Mouse (Mus musculus) liver, adult (tissue): Measurements from ENCODE around the gene Adcy1.

Experiments
- GATA4 ChIP-seq: IDR thresholded peaks from 2 replicates; pipeline ENCODE4 v1.6.1; 2014; ENCODE audit warnings: mild to moderate bottlenecking, low read length; ENCODE audit not compliant: insufficient replicate concordance

Adcy1 gene

GRCm38 (mm10) chr11:7144369-7144768, 81.1 kb downstream of the Adcy1 start:
- no peak for TF ChIP-seq GATA4

- TF ChIP-seq GATA4, result no peak
These were observed 81.9 kb downstream of the Adcy1 start for GRCm38 (mm10) chr11:7145221-7145620.

- TF ChIP-seq GATA4, result no peak
These were observed 84.2 kb downstream of the Adcy1 start for GRCm38 (mm10) chr11:7147536-7147935.

GRCm38 (mm10) chr11:7147945-7148344, 84.7 kb downstream of the Adcy1 start:
- no peak for TF ChIP-seq GATA4

- no peak for TF ChIP-seq GATA4
These were observed 86.2 kb downstream of the Adcy1 start for GRCm38 (mm10) chr11:7149471-7149870.

GRCm38 (mm10) chr11:7150511-7150910, 87.2 kb downstream of the Adcy1 start:
- TF ChIP-seq GATA4, result no peak

- no peak for TF ChIP-seq GATA4
These were observed 89.1 kb downstream of the Adcy1 start for GRCm38 (mm10) chr11:7152371-7152770.

GRCm38 (mm10) chr11:7153081-7153480, 89.8 kb downstream of the Adcy1 start:
- TF ChIP-seq GATA4, result no peak

- no peak for TF ChIP-seq GATA4
These were observed 93.1 kb downstream of the Adcy1 start for GRCm38 (mm10) chr11:7156427-7156826.

GRCm38 (mm10) chr11:7158196-7158595, 94.9 kb downstream of the Adcy1 start:
- TF ChIP-seq GATA4, result no peak

GRCm38 (mm10) chr11:7160146-7160545, 96.9 kb downstream of the Adcy1 start:
- TF ChIP-seq GATA4, result no peak

- no peak for TF ChIP-seq GATA4
These were observed 97.4 kb downstream of the Adcy1 start for GRCm38 (mm10) chr11:7160637-7161101.

GRCm38 (mm10) chr11:7161502-7162174, 98.3 kb downstream of the Adcy1 start:
- no peak for TF ChIP-seq GATA4

GRCm38 (mm10) chr11:7164416-7164815, 101.1 kb downstream of the Adcy1 start:
- no peak for TF ChIP-seq GATA4

- TF ChIP-seq GATA4, result no peak
These were observed 106.4 kb downstream of the Adcy1 start for GRCm38 (mm10) chr11:7169645-7170044.

GRCm38 (mm10) chr11:7173664-7174063, 110.4 kb downstream of the Adcy1 start:
- TF ChIP-seq GATA4, result no peak

- no peak for TF ChIP-seq GATA4
These were observed 115.4 kb downstream of the Adcy1 start for GRCm38 (mm10) chr11:7178724-7179123.
